Mouse (Mus musculus) ovary, postnatal 36 days (tissue): ENCODE measurements at regions not wholly inside any gene's neighbourhood (a gene's known extent, or its start where the extent isn't known, plus 50 kb on each side); places are given as distances from the start of the nearest gene placed in this dataset.

Experiments used
- DNase-seq: peaks from one replicate; pipeline ENCODE4 v3.0.0; 2022; ENCODE audit warnings: low spot score, mixed read lengths

DNA sequence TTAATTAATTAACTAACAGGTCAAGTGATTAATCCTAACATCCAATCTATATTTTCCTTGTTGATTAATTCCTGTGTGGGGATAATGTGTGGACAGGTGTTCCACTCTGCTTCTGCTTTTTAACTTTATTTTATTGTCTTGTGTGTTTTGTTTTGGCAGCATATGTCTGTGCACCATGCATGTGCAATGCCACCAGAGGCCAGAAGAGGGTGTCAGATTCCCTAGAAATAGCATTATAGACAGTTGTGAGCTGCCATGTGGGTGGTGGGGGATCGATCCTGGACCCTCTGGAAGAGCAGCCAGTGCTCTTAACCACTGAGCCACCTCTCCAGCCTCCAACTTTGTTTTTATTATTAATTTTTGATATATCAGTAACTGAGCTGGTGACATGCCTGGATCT lies 65.6 kb downstream of the En1 start:
- no peak for DNase-seq

DNA sequence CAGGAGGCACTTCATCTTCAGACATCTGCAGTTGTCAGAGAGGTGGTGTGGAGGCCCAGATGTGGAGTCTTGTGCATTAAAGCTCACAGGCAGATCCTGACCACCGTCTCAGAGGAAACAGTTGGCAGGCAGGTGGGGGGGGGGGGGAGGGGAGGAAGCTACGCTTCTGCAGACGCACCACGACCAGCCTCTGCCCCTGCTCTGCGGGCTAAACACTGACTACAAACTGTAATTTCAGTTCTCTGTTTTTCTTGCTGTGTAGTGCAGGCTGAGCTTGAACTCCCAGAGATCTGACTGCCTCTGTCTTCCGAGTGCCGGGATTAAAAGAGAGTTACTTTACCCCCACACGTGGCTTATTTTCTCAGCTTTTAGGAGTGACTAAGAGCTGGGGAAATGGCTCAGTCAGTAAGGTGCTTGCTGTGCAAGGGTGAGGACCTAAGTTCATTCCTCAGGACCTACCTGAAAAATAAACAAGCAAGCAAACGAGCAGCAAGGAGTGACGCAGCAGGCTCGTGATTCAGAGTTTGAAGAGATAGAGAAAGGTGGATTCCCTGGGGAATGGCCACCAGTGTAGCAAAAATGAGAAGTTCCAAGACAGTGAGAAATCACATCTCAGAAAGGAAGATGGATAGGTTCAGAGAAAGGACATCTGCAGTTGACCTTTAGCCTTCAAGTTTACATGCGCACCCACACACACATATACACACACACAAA lies 81.5 kb downstream of the En1 start:
- no peak for DNase-seq

DNA sequence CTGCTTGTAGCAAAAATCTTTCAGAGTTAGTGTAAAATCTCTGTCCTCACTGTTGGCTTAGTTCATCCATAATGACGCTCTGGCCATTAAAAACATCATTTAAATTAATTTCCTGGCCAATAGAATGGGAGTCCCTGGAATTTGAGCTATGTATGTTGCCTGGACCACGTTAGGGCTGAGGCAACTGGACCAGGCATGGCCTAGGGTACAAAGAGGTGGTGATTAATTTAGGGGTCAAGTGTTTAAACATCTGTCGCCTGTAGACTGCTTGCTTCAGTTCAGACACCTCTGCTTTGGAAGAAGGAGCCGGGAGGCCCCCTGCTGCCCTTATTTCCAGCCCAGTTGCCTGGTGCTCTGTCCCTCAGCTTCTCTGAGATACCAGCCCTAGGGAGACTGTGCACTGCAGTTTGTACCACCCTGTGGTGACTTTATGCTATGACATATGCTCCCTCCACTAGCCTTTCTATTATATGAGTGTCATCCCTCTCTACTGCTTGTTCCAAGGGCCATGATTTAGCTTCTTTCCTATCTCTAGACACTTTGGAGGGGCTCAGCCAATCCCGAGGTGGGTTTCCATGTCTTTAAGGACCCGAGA lies 83.5 kb downstream of the En1 start:
- no peak for DNase-seq

DNA sequence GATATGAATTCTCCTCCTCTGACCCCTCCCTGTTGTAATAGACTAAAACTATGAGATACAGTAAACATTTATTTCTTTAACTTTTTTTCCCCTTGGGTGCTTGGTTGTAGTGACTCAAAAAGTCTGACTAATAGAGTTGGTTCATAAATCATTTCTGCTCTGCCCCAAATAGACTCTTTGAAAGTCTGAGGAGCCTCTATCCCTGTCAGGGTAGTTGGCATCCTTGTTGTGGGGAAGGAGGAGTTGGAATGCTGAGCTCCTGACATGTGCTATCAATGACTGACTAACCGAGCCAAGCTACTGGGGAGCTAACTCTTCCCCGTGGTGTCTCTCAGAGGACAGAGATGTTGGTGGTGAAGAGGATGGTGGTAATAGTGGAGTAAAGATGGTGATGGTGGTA lies 89.4 kb downstream of the En1 start:
- DNase-seq: no peak

DNA sequence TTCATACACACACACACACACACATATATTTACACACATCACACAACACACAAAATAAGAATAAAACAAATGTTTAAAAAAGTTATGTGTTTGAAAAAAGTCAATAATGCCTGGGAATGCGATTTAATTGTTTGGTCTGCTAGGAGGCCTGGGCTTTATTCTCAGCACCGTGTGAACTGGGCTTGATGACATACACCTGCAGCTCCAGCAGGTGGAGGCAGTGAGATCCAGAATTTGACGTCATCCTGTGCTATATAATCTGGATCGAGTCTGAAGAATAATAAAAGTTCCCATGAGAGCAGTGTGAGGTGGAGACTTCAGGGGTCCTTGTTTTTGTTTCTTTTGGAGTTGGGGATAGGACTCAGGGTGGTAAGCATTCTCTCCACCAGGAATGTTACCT lies 96.0 kb downstream of the En1 start:
- DNase-seq: no peak

DNA sequence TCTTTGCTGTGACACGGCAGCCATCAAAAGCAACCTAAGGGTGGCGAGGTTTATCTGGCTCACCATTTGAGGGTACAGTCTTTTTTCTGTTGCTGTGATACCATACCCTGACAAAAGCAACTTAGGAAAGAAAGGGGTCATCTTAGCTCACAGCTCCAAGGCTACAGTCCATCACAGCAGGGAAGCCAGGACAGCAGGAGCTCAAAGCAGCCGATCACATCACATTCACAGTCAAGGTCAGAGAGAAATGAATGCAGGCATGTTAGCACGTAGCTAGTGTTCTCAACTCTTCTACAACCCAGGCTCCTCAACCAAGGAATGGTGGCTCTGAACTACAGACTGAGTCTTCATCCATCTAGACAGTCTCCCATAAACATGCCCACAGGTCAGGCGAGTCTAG lies 102.0 kb downstream of the En1 start:
- no peak for DNase-seq

DNA sequence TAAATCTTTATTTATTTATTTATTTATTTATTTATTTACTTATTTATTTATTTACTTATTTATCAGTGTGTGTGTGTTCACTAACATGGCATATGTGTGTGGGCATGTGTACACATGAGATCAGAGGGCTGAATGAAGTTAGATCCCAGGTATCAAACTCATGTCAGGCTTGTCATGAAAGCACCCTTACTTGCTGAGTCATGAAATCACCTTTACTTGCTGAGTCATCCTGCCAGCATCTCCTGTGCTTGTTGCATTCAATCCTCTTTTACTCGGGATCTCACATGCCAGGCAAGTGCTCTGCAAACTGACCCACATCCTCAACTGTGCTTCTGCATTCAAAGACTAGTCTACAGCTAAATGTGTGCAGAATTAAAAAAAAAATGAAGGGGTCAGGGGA lies 103.8 kb downstream of the En1 start:
- DNase-seq: no peak

DNA sequence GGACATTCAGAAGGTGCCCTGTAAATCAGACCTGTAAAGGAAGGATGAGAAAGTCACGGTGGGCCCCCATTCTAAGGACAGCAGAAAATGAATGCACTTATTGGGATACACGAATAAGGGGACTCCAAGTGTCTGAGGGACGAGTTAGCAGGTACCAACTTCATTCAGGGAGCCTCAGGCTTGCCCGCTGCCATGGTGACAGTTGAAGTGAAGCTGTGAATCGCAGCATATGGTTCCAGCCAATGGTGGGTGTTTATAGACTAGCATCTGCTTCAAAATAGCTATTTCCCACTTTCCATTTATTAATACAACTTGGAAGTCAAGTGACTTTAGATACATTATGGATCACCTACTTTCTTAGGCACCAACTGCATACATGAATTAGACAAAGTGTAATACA lies 106.3 kb downstream of the En1 start:
- DNase-seq: no peak

DNA sequence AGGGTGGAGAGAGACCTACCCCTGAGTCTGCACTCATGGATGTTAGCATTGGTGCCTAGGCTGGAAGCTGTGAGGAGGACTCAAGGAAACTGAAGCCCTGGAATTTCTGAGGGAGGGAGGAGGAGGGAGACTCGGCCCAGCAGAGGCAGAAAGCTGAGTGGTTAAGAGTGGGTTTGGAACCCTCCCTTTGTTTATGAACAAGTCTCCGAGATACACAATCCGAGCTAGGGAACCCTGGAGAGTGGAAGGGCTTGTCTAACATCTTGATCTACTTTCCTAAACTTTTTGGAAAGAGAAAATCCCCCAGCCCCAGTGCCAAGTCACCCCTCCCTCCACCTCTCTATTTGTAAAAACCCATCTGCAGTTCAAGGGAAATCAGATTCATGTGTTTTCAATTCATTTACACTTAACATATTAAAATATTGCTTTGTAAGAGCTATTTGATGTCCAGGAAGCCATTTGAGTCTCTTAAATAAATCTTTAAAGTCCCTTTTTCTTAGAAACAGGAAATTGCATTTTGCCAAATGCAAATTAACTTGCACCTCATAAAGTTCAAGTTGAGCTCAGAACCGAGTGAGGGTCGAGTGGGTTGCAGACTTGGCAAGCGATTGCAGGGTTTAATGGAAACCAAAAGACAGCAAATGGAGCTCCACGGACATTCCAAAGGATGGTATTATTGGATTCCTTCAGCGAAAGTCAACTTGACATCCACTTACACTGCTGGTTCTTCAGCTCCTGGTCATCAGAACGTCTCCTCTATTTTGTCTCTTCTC lies 113.1 kb downstream of the En1 start:
- DNase-seq: no peak

DNA sequence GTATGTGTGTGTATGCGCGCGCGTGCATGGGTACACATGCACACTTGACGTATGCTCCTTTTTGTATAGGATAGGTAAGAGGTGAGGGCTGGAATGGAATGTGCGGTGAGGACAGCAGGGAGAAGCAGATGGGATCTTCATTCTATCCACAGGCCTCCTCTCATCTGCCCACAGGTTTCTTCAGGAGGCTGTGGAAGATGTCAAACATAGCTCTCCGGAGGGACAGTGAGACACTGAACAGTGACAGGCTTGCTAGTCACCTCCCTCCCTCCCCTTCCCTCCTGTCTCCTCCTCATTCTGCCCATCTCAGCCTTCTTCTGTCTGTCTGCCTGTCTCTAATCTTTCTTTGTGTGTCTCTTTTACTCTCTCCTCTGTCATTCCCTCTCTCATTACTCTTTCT lies 124.6 kb downstream of the En1 start:
- no peak for DNase-seq

DNA sequence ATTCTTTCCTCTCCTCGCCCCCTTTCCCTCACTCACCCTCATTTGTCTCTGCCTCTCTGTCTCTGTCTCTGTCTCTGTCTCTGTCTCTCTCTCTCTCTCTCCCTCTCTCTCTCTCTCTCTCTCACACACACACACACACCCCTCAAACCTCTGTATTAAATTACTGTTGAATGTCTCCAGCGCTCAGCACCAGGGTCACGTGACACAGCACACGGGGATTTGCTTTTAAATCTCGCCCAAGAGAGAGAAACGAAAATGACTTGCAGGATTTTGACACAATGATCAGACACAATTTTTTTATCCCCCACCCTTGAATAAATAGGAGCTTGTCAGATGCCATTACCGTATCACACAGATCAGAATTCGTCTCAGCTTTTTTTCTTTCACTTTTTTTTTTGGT lies 125.2 kb downstream of the En1 start:
- no peak for DNase-seq

DNA sequence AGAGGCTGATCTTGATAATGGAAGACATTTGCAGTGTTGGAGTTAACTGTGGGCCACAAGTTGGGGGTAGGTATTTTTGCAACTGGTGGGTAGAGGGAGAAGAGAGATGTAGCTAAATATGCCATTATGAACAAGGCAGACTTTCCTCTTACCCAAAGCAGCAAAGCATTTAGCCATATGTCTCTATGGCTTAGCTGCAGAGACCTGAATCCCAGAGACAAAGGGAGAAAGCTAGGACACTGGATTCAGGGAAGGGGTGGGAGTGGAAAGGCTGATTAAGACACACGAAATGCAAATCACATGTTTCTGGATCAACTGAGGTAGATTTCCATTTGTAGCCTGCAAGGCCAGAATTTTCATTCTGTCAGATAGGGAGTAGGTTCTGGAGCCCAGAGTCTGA lies 129.8 kb downstream of the En1 start:
- DNase-seq: no peak

DNA sequence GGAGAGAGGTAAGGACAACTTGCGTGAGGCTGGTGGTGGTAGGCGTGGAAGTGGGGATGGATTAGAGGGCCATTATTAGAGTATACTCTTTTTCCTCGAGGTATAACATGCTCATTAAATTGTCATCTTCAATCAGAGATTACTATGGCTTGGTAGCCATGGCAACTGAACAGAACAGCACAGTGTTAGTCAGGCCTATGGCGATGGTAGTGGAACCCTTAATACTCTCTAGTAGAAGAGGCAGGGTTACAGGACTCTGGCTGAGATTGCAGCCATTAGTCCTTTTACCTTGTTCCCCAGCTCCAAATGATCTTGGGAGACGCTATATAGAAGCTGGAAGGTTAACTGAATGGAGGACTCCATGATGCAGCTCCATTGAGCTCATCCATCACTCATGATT lies 131.5 kb downstream of the En1 start:
- no peak for DNase-seq

DNA sequence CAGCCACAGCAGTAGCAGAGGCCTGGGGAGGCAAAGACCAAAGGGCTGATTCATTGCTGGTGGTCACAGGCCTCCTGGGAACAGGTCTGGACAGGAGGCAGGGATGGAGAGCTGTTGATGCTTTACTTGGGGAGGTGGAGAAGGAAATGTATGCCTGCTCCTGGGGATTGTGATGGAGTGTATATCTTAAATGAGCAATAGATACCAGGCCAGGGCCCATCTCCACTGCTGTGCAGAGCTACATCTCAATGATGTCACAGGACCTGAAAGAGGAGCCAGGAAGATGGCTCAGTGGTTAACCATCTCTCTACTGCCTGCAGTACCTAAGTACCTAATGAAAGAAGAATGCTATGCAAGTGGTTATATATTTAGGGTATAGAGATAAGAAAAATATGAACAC lies 132.6 kb downstream of the En1 start:
- peak; percentile 14 for DNase-seq

DNA sequence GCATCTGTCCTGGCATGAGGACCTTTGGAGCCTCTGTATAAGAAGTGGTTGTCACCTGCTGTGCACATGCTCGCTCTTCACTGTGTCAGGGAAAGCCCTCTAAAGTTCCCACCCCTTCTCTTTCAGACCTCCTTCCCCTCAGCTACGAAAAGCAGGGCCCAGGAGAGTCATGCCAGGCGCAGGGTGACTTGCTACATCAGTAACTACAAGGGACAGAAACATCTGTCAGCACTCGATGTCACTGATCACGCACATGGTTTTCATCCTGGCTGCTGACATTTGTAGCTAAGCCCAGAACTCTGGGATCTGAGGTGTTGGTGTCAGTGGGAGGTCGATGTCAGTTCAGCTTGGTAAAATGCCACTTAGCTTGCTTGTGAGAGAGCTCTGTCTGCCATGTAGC lies 137.3 kb downstream of the En1 start:
- DNase-seq: no peak

DNA sequence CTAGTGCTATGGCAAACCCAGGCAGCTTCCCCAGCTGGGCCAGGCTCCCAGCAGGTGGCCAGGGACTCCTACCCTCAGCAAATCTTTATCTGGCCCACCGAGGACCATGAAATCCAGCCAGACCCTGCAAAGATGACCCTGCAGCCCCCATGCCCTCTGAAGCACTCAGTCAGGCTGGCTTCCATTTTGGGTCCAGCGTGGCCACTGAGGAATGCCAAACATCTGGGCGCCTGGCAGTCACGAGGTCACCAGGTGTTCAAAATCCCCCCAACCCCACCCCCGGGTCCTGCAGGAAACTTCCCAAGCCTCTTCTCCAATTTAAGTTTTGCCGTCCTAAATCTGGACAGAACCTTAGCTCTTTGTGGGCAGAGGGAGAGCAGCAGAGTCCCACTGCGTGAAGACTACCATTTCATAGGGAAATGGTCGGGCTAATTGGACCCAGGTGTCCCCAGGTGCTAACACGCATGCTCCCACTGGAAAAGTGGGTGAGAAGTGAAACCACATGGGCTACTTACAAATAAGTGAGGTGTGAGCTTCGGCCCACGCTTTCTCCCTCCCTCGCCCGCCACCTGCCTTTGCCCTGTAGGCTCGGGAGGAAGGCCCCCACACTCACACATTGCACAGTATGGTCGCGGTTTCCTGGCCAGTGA lies 139.0 kb downstream of the En1 start:
- no peak for DNase-seq

DNA sequence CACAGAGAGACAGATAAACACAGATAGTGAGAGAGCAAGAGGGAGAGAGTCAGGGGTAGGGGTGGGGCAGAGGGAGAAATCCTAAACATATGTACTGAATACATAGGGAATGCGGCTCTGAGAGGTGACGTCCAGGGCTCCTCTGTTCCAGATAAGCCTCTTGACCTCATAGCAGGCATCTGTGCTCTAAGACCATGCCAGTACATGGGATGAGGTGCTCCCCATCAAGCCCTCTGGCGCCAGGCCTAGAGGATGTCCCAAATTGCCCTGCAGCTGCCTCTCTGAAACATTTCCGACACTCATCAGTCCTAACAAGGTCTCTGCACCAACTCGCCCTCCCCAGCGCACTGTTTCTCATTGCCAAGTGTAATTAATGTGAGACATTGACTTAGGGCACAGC lies 146.7 kb downstream of the En1 start:
- no peak for DNase-seq

DNA sequence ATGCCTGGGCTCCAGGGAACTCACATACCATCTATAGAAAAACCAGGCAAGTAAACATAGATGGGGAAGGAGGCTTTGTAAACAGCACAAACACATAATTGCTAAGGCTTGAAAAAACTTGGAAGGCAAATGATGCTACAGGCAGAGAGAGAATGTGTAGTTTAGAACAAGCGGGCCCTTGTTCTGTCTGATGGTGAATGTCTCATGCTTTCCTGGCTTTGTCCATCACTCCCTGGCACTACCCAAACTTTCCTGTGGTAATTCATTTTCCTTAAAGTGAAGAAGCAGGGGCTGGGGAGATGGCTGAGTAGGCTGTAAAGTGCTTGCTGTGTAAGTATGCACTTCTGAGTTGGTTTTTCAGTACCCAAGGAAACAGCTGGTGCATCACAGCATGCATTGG lies 151.2 kb downstream of the En1 start:
- DNase-seq: no peak

DNA sequence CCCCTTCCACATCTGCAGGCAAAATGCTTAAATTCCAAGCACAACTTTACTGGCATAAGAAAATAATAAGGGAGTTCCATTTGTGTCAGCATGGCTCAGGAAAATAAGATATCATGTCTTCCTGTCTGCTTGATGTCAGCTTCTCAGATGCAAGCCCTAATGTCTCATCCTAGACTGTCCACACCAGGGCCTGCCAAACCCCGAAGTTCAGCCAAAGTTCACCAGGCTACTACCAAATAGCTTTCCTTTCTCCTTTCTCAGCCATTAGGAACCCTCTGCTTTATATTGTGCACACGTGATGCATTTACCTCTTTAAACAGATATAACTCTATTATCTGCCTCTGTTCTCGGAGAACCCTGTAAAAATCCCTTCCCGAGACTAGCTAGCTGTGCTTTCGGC lies 152.1 kb downstream of the En1 start:
- no peak for DNase-seq

DNA sequence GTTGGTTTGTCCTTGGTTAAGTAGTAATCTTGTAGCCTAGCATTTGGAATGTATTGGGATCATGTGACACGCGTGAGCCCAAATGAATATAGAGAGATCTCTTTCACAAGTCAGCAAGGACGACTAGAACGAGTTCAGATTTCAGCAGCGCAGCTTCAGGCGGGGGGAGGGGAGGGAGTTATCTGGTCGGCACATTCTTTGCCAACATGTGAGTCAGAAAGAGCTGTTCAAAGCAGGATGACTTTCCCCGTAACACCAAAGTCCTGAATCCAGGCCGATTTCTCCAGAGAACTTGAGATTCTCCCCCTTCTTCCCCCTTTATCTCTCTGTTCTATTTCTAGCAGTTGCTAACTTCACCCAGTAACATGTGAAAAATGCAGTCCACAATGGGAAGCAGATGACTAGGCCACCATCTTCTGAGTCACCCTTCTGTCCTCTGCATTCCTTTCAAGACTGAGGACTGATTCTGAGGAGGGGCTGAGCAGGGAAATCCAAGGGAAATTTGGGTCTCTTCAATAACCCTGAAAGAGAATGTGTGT lies 155.1 kb downstream of the En1 start:
- peak; percentile 37 for DNase-seq

DNA sequence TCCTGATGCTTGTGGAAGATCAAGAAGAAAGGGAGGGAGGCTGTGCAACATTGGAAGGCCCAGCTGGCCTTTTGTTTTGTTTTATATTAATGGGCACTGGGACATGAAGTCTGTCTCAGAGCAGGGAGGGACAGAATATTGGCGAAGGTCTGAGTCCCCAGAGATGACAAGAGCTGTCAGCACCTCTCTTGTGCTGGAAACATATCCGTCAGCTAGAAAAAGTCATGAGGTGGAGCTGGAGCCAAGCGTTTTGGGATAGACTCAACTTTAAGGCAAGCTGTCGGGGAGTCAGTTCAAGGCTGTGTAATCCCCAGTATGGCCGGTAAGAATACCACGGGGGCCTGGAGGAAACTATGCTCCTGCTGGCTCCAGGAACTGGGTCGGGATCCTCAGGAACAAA lies 156.0 kb downstream of the En1 start:
- DNase-seq: no peak

DNA sequence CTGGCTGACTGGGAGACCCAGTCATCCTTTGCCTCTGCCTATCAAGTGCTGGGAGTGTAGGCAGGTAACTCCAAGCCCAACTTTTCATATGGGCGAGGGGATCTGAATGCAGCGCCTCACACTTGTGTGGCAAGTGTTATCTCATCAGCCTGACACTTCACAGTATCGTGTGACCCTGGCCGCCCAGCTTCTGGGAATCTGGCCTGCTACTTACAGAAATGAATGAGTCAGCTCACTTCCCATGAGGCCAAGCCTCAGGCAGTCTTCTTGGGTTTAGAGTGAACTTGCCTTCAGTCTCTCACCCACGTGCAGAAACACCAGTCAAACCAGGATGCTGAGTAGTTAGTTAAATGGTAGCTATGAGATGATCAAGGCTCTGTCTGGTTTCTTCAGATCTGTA lies 156.5 kb downstream of the En1 start:
- no peak for DNase-seq

DNA sequence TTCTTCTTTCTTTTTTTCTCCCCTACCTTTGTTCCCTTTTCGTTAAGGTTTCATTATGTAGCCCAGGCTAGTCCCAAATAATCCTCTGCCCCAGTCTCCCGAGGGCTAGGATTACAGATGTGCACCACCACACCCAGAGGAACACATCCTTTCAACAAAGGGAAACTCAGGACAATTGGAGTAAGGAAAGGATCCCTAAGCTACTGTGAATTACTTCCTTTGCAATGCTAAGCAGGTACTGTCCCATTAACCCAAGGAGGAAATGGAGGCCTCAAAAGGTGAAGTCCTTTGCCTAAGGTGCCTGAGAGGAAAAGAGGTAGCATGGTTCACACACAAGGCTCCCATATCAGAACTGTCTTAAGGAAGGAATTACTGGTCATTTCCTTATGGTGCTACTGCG lies 157.2 kb downstream of the En1 start:
- DNase-seq: no peak
